Mouse (Mus musculus): ENCODE measurements at regions not wholly inside any gene's neighbourhood (a gene's known extent, or its start where the extent isn't known, plus 50 kb on each side); places are given as distances from the start of the nearest gene placed in this dataset.

- TF ChIP-seq CTCF (IDR thresholded peaks at IDR 0.05; ENCODE audit: borderline replicate concordance, control insufficient read depth, extremely low read depth, insufficient read depth, low read length, poor library complexity) = no peak
- TF ChIP-seq POLR2A (IDR thresholded peaks at IDR 0.05; ENCODE audit: control insufficient read depth, extremely low read depth, insufficient read depth, low read length, poor library complexity) = no peak
These were observed 421.2 kb upstream of the Atp11b start for GRCm38 (mm10) chr3:35332534-35333272.
